Mouse (Mus musculus): Measurements from ENCODE around the gene Gm17482.

Gm17482 gene

GRCm38 (mm10) chr6:115245500-115246058, 18.4 kb downstream of the Gm17482 start:
- DNase-seq (ENCODE audit: low spot score in 2 of 2): no peak

DNA sequence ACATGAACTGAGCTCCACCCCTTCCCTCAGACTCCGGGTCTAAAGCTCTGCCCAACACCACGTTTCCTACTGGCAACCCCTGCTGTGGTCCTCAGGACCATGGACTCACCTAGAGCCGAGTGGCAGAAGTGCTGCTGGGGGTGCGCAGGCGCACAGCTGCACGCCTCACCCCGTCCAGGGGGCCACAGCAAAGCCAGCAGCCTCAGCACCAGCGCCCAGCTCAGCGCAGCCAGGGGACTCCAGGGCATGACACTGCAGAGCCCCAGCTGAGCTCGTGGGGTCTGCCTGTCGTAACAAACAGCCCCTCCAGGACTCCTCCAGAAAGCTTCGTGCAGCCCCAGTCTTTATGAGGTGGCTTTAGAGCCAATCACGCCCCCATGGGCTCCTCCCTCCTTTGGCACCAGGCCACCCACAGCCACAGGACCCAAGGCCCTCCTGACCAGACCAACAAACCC, 24.4 kb downstream of the Gm17482 start:
- no peak for DNase-seq (ENCODE audit: low spot score in 2 of 2)

DNA sequence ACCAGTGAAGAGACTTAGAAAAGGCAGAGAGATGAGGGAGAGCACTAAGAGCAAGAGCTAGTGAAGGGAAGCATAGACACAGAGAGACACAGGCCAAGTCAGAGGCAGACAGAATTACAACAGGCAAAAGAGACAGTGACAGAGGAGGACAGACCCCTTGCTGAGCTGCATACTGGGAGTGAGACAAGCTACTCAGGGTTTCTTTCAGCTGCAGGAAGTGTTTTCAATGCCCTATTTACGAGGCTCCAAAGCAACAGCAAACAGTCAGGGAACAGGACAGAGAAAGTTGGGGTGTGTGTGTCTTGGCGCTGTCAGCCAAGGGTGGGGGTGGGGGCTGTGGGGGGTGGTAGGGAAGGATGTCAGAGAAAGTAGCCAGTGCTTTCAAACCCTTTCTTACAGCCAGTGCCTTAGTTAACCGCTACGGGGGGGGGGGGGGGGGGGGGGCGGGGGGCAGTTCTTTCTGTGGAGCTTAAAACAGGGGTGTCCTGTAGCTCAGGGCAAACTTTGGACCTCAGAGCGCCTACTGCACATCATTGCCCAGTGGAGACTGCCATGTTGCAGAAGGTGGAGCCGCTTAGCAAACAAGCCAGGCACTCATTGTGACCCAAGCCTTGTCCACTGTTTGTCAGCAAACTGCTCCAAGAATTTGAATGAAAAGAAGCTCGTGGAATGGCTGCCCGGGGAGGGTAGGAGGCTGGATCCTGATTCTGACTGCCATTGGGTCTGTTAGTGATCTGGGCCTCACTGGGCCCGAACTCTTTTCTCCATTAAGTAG, 25.1 kb downstream of the Gm17482 start, which contains the start of gene Timp4:
Gene Timp4, minus strand, starts transcription at position 107 of the 775 bp plus-strand sequence.
- DNase-seq (ENCODE audit: low spot score in 2 of 2): no peak

DNA sequence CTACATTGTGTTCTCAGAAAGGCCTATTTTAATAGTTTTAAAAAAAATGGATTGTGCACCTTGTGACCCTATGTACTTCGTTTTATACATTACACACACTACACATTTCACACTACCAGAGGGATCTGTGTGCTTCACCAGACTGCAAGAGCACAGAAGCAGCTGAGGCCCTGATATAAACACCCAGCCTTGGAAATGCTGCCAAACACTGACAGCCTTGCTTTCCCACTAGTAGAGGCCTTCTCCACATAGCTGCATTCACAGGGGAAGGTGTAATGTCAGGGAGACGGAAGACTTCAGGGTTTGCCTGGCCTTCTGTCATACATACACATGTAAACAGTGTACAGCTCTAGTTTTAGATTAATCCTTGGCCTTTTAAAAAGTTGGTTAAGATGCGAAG, 28.0 kb downstream of the Gm17482 start:
- DNase-seq (ENCODE audit: low spot score in 2 of 2): no peak

- DNase-seq (ENCODE audit: low spot score in 2 of 2): no peak
Observed at GRCm38 (mm10) chr6:115260507-115260906, 33.4 kb downstream of the Gm17482 start.

DNA sequence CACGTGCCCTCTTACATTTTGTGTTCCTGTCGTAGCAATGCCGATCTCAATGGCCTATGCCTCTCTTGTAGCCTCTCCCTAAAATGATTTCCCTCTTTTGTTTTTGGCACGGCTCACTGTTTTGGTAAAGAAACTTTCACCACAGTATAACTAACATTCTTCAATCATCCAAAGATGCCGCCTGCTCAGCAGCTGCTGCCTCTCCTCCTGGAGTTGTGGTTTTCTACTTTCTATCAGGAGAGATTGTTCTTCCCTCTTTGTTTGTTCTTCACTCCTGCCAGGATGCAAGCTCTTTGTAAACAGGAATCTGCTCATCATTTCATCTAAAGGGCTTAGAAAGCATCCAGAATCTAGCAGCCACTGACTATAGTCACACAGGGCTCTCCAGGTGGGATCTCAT, 39.6 kb downstream of the Gm17482 start:
- DNase-seq (ENCODE audit: low spot score in 2 of 2): no peak

DNA sequence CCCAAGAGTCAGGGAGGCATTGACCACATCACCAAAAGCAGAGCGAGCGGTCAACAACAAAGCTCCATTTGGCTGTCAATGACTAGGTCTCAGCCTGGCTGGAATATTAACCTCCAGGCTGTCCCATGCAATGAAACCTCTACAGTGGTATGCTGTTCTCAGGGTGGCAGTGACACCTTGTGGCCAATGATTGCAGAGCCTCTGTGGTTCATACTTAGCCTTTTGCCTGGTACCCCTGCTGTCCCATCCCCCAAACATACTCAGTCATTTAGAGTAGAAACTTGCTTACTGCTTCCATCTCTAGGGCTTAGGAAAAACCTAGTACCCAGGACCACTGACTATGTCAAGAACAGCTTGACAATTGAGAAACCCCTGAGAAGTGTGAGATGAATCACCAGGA, 40.8 kb downstream of the Gm17482 start:
- DNase-seq (ENCODE audit: low spot score in 2 of 2): peak in 1 of 2 experiments; percentile 49

DNA sequence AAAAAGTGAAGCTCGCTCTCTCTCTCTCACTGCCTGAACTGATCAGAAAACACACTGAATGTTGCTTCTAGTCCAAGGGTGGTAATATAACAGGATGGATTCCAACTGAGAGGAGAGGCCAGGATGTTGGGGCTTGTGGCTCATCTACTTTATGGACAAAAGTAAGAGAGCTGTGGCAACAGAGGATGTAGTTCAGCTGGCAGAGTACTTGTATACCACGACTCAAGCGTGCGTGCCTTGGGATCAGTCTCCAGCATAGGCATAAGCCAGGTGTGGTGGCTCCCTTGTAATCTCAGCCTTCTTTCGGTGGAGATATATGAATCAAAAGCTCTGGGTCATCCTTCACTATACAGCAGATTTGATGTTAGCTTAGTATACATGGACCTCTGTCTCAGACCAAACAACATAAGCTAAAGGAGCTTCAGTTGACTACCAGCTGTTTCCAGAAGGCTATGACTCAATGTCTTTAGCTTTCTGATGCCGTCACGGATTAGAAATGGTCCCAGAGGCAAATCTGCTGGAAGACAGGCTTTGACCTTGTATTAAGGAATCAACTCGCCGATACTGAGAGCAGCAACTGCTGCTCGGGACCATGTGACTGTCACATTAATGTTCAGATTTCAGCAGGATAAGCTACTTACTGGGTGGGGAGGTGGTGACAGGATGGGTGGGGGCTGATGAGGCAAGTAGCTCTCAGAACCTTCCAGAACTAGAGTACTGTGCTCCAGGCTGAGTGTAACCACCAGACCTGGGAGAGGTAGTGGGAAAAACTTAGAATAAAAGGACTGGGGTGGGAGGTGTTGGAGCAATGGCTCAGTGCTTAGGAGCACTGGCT, 41.6 kb downstream of the Gm17482 start:
- DNase-seq (ENCODE audit: low spot score in 2 of 2): no peak

DNA sequence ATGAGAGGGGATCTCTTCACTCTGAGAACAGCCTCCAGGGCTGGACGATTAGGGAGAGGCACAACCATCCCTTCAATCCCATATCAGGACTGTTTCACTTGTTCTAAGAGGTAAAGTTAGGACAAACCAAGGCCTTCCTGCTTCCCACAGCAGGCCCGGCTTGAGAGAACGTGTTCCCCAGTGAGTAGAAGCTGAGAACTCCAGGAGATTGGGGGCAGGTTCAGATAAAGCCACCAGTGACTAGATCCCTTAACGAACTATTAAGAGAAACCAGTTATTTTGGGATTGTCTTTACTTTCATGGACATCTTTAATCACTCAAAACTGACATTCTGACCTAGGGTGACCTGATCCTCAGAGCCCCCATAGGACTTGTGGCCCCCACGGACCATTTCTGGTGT, 42.4 kb downstream of the Gm17482 start:
- no peak for DNase-seq (ENCODE audit: low spot score in 2 of 2)

DNA sequence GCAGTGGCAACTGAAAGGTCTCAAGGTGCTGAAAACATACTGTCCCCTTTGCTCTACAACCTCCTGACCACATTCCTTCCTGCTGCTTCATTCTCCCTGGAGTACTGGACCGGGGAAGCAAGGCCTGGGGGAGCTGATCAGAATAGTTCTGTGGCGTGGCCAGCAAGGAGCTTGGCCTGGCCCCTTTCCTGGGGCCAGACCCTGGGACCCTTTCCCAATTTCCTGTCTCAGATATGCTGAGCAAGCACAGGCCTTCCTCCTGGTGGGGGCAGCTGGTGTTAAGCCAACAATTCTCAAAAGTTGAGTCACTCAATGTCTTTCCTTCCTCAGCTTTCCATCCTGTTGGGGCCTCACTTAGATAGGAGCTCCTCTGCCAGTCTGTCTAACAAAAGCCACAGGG, 42.9 kb downstream of the Gm17482 start:
- no peak for DNase-seq (ENCODE audit: low spot score in 2 of 2)

DNA sequence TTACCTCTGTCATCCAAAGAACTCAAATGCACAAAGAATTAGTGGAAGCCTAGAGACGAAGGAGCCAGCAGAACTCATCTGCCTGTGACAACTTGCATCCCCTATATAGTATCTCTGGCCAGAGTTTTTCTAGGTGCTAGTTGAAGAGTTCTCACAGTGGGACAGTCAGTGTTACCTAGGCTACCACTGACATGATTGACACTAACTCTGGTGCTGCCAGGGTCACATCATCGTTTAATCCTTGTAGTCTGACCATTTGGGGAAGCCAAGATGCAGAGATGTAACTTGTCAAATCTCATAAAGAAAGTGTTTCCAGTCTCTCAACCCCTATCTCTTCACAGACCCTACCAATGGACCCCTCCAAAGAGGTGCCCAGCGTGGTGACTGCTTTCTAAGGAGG, 44.2 kb downstream of the Gm17482 start:
- DNase-seq (ENCODE audit: low spot score in 2 of 2): no peak

GRCm38 (mm10) chr6:115271866-115272271, 44.7 kb downstream of the Gm17482 start:
- DNase-seq (ENCODE audit: low spot score in 2 of 2): no peak

GRCm38 (mm10) chr6:115273346-115273745, 46.2 kb downstream of the Gm17482 start:
- DNase-seq (ENCODE audit: low spot score in 2 of 2): no peak

- DNase-seq (ENCODE audit: low spot score in 2 of 2): no peak
Observed at GRCm38 (mm10) chr6:115274705-115275104, 47.6 kb downstream of the Gm17482 start.

- DNase-seq (ENCODE audit: low spot score in 2 of 2): no peak
Observed at GRCm38 (mm10) chr6:115275116-115275815, 48.1 kb downstream of the Gm17482 start.

DNA sequence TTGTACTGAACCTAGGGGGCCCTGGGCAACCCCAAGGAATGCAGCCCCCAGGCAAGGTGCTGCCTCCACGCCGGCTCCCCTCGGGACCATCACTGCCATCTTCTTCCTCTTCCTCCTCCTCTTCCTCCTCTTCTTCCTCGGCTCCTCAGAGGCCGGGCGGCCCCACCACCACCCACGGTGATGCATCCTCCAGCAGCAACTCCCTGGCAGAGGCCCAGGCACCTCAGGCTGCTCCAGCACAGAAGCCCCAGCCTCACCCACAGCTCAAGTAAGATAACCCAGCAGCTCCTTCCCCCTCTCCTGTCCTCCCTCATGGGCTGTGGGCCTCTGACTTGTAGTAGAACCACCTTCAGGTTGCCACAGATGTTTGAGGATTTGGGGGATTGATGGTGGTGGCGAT, 50.9 kb downstream of the Gm17482 start:
- no peak for DNase-seq (ENCODE audit: low spot score in 2 of 2)

GRCm38 (mm10) chr6:115279639-115280038, 52.5 kb downstream of the Gm17482 start:
- no peak for DNase-seq (ENCODE audit: low spot score in 2 of 2)

GRCm38 (mm10) chr6:115284153-115284552, 57.0 kb downstream of the Gm17482 start:
- no peak for DNase-seq (ENCODE audit: low spot score in 2 of 2)

DNA sequence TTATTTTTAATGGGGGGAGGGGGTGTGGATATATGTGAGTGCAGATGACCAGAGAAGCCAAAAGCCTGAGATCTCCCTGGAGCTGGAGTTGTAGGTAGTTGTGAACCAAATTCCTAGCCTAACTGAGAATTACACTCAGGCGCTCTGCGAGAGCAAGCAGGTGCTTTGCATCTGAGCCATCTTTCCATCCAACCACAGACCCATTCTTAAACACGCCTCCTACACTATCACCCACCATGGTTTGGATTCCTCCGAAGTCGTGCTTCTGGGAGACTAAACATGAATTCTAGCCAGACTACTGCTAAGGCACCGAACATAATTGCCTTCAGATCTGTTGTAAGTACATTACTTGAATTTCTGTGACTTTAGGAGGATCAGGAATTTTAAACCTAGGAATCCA, 59.3 kb downstream of the Gm17482 start:
- peak; percentile 49 to 71 for DNase-seq (ENCODE audit: low spot score in 2 of 2)

GRCm38 (mm10) chr6:115288223-115288622, 61.1 kb downstream of the Gm17482 start:
- DNase-seq (ENCODE audit: low spot score in 2 of 2): no peak

DNA sequence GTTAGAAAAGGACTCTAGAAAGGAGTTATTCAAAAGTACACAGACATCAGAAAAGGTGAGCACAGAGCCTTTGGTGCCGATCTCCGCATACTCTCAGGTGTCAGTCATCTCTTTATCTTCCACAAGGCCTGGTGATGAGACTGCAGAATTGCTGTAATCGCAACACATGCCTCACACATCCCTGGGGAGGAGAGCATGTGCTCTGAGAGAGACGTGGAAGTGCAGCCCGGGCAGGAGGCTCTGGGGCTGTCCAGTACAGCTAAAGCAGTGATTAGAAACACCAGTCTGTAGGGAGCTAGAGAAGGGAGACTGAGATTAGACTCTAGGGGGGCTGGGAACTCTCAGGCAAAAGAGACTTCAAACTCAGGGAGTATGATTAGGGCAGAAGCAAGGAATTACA, 63.4 kb downstream of the Gm17482 start:
- no peak for DNase-seq (ENCODE audit: low spot score in 2 of 2)

- no peak for DNase-seq (ENCODE audit: low spot score in 2 of 2)
Observed at GRCm38 (mm10) chr6:115291068-115291467, 63.9 kb downstream of the Gm17482 start.
